Comparison of ENCODE assay signal across 22 mouse cellular contexts in genomic region chr10:68691116-68691515, GRCm38 (mm10). TPM values are rescaled to one million over a fixed set of nuclear protein-coding genes. Genes with fewer than 3 reads are reported as not detected.
"Had no signal": no experiment of that assay in that cellular context is flagged by ENCODE, and none has a peak within 500 bp of the region (broad histone marks: within the 10 kb centered on the region; RNA-seq: fewer than 3 reads in every experiment).

No protein-coding gene starts in this region.

- H3K4me2 ChIP-seq: kidney, embryonic 15.5 days; limb, embryonic 13.5 days; liver, embryonic 12.5 days; liver, embryonic 15.5 days; midbrain, embryonic 12.5 days; midbrain, embryonic 15.5 days; neural tube, embryonic 13.5 days had no signal

- ATAC-seq: liver, embryonic 12.5 days; midbrain, embryonic 15.5 days had no signal

- H3K4me3 ChIP-seq: kidney, embryonic 15.5 days; left cerebral cortex, adult 2 months; limb, embryonic 10.5 days; limb, embryonic 13.5 days; liver, embryonic 12.5 days; liver, embryonic 15.5 days; midbrain, embryonic 12.5 days; midbrain, embryonic 15.5 days; myocyte; neural tube, embryonic 13.5 days had no signal

- H3K36me3 ChIP-seq: kidney, embryonic 15.5 days; limb, embryonic 10.5 days; limb, embryonic 13.5 days; liver, embryonic 12.5 days; liver, embryonic 15.5 days; midbrain, embryonic 12.5 days; midbrain, embryonic 15.5 days; neural tube, embryonic 13.5 days had no signal

- H3K27me3 ChIP-seq: kidney, embryonic 15.5 days; limb, embryonic 13.5 days; liver, embryonic 12.5 days; liver, embryonic 15.5 days; midbrain, embryonic 12.5 days; midbrain, embryonic 15.5 days; neural tube, embryonic 13.5 days had no signal

- H3K27ac ChIP-seq: kidney, embryonic 15.5 days; left cerebral cortex, adult 2 months; limb, embryonic 10.5 days; limb, embryonic 13.5 days; liver, embryonic 12.5 days; liver, embryonic 15.5 days; macrophage; midbrain, embryonic 12.5 days; midbrain, embryonic 15.5 days; neural tube, embryonic 13.5 days had no signal

- DNase-seq: kidney, adult 11 months; kidney, adult 8-10 months; kidney, postnatal 10 days; kidney, postnatal 36 days; layer of hippocampus, postnatal 36 days; liver; lung, adult 2 months; retina, postnatal 1 day; right cerebral cortex, postnatal 25 days; spleen, adult 18-20 months; thymus, postnatal 36 days had no signal

- H3K9ac ChIP-seq: kidney, embryonic 15.5 days; limb, embryonic 13.5 days; liver, embryonic 12.5 days; liver, embryonic 15.5 days; midbrain, embryonic 12.5 days; midbrain, embryonic 15.5 days; neural tube, embryonic 13.5 days had no signal

- H3K9me3 ChIP-seq: kidney, embryonic 15.5 days; limb, embryonic 10.5 days; limb, embryonic 13.5 days; liver, embryonic 12.5 days; liver, embryonic 15.5 days; midbrain, embryonic 12.5 days; midbrain, embryonic 15.5 days; neural tube, embryonic 13.5 days had no signal

- H3K4me1 ChIP-seq: kidney, embryonic 15.5 days; limb, embryonic 10.5 days; limb, embryonic 13.5 days; liver, embryonic 12.5 days; liver, embryonic 15.5 days; midbrain, embryonic 12.5 days; midbrain, embryonic 15.5 days; neural tube, embryonic 13.5 days had no signal

RNA-seq across cellular contexts. Expression of gene Tmem26, which starts 32.3 kb away (rescaled TPM):
- polyA plus RNA-seq: myocyte had no signal
